Mouse (Mus musculus): ENCODE results near the gene Phactr1. TPM values are rescaled to one million over a fixed set of nuclear protein-coding genes. Genes with fewer than 3 reads are reported as not detected.

The Phactr1 gene
- total and polyA plus RNA-seq, 3 experiments, result not detected

GRCm38 (mm10) chr13:42725709-42726231 lies 45.3 kb downstream of the Phactr1 start:
- H3K79me2 ChIP-seq (ENCODE audit: control insufficient read depth, insufficient read depth, low read length, poor library complexity), result no peaks in the 10 kb centered on the region
- no peak overlapping the region for H3K4me3 ChIP-seq (ENCODE audit: control insufficient read depth in 1 of 2, insufficient read depth in 1 of 2, low read depth in 2 of 2, low read length in 2 of 2)
- no peaks in the 10 kb centered on the region for H3K27me3 ChIP-seq (ENCODE audit: control insufficient read depth in 1 of 2, insufficient read depth in 2 of 2, low read length in 2 of 2)
- no peaks in the 10 kb centered on the region for H3K36me3 ChIP-seq (ENCODE audit: control insufficient read depth in 1 of 2, insufficient read depth in 2 of 2, low read length in 2 of 2)
- H3K27ac ChIP-seq (ENCODE audit: control insufficient read depth, low read depth, low read length), result no peak overlapping the region
- no peak for DNase-seq (ENCODE audit: low read depth, low spot score)
- no peaks in the 10 kb centered on the region for H3K4me1 ChIP-seq (ENCODE audit: control insufficient read depth in 1 of 2, insufficient read depth in 2 of 2, low read length in 2 of 2)
- H3K9me3 ChIP-seq (replicated peaks; ENCODE audit: insufficient read depth, low read length), result no peaks in the 10 kb centered on the region
- H3K9ac ChIP-seq (ENCODE audit: control insufficient read depth, low read depth, low read length, poor library complexity, severe bottlenecking), result no peak overlapping the region
- no peak for TF ChIP-seq CHD1 (IDR thresholded peaks at IDR 0.05; ENCODE audit: low read depth, low read length)
- no peak for TF ChIP-seq BHLHE40 (IDR thresholded peaks at IDR 0.05; ENCODE audit: borderline replicate concordance, low read depth, low read length)
- TF ChIP-seq MYC (IDR thresholded peaks at IDR 0.05; ENCODE audit: low read depth, low read length), result no peak
- TF ChIP-seq ETS1 (IDR thresholded peaks at IDR 0.05; ENCODE audit: low read depth, low read length), result no peak
- no peak for TF ChIP-seq JUND (IDR thresholded peaks at IDR 0.05; ENCODE audit: low read depth, low read length)
- TF ChIP-seq MAX (IDR thresholded peaks at IDR 0.05; ENCODE audit: low read length), result no peak
- no peak for TF ChIP-seq UBTF (IDR thresholded peaks at IDR 0.05; ENCODE audit: borderline replicate concordance, insufficient read depth, low read depth, low read length)
- no peak for TF ChIP-seq ZNF384 (IDR thresholded peaks at IDR 0.05; ENCODE audit: low read depth, low read length)
- no peak for TF ChIP-seq RCOR1 (IDR thresholded peaks at IDR 0.05; ENCODE audit: low read depth, low read length)
- TF ChIP-seq SMC3 (IDR thresholded peaks at IDR 0.05; ENCODE audit: low read depth, low read length), result no peak
- no peak for TF ChIP-seq E2F4 (IDR thresholded peaks at IDR 0.05; ENCODE audit: borderline replicate concordance, low read depth, low read length)
- no peak for TF ChIP-seq NRF1 (IDR thresholded peaks at IDR 0.05; ENCODE audit: insufficient read depth, low read depth, low read length, poor library complexity, severe bottlenecking)
- no peak for TF ChIP-seq TAL1 (IDR thresholded peaks at IDR 0.05; ENCODE audit: low read length)
- no peak for TF ChIP-seq EP300 (IDR thresholded peaks at IDR 0.05; ENCODE audit: low read depth in 1 of 2, low read length in 2 of 2)
- no peak for TF ChIP-seq MYB (IDR thresholded peaks at IDR 0.05; ENCODE audit: low read depth, low read length)
- TF ChIP-seq MXI1 (IDR thresholded peaks at IDR 0.05; ENCODE audit: low read depth, low read length), result no peak
- no peak for TF ChIP-seq ZC3H11A (IDR thresholded peaks at IDR 0.05; ENCODE audit: low read depth, low read length)

- Histone ChIP-seq H3K79me2 (ENCODE audit: control insufficient read depth, insufficient read depth, low read length, poor library complexity) (no peaks in the 10 kb centered on the region), H3K9me3 (replicated peaks; ENCODE audit: insufficient read depth, low read length) (no peaks in the 10 kb centered on the region), H3K27ac (ENCODE audit: control insufficient read depth, low read depth, low read length) (no peak overlapping the region), H3K9ac (ENCODE audit: control insufficient read depth, low read depth, low read length, poor library complexity, severe bottlenecking) (no peak overlapping the region), H3K27me3 (ENCODE audit: control insufficient read depth in 1 of 2, insufficient read depth in 2 of 2, low read length in 2 of 2) (no peaks in the 10 kb centered on the region), H3K4me3 (ENCODE audit: control insufficient read depth in 1 of 2, insufficient read depth in 1 of 2, low read depth in 2 of 2, low read length in 2 of 2) (no peak overlapping the region), H3K36me3 (ENCODE audit: control insufficient read depth in 1 of 2, insufficient read depth in 2 of 2, low read length in 2 of 2) (no peaks in the 10 kb centered on the region), H3K4me1 (ENCODE audit: control insufficient read depth in 1 of 2, insufficient read depth in 2 of 2, low read length in 2 of 2) (no peaks in the 10 kb centered on the region)
- no peak for DNase-seq (ENCODE audit: low read depth, low spot score)
- TF ChIP-seq MAX (IDR thresholded peaks at IDR 0.05; ENCODE audit: low read length), result no peak
- TF ChIP-seq POLR2AphosphoS2 (IDR thresholded peaks at IDR 0.05; ENCODE audit: low read length), result no peak
- no peak for TF ChIP-seq KAT2A (conservative IDR thresholded peaks at IDR 0.05; ENCODE audit: low read depth, low read length)
- no peak for TF ChIP-seq MXI1 (IDR thresholded peaks at IDR 0.05; ENCODE audit: low read depth, low read length)
- no peak for TF ChIP-seq BHLHE40 (IDR thresholded peaks at IDR 0.05; ENCODE audit: borderline replicate concordance, low read depth, low read length)
- TF ChIP-seq CHD2 (IDR thresholded peaks at IDR 0.05; ENCODE audit: low read length), result no peak
- TF ChIP-seq CHD1 (IDR thresholded peaks at IDR 0.05; ENCODE audit: low read depth, low read length), result no peak
- TF ChIP-seq USF1 (IDR thresholded peaks at IDR 0.05; ENCODE audit: low read depth, low read length), result no peak
- TF ChIP-seq MAZ (IDR thresholded peaks at IDR 0.05; ENCODE audit: low read depth, low read length), result no peak
- TF ChIP-seq TCF12 (IDR thresholded peaks at IDR 0.05; ENCODE audit: low read depth, low read length), result no peak
- no peak for TF ChIP-seq ETS1 (IDR thresholded peaks at IDR 0.05; ENCODE audit: low read depth, low read length)
- no peak for TF ChIP-seq JUND (IDR thresholded peaks at IDR 0.05; ENCODE audit: low read depth, low read length)
- TF ChIP-seq MYB (IDR thresholded peaks at IDR 0.05; ENCODE audit: low read depth, low read length), result no peak
- TF ChIP-seq RAD21 (IDR thresholded peaks at IDR 0.05; ENCODE audit: low read depth, low read length), result no peak
- TF ChIP-seq GATA1 (IDR thresholded peaks at IDR 0.05; ENCODE audit: low read depth, low read length), result no peak
- no peak for TF ChIP-seq UBTF (IDR thresholded peaks at IDR 0.05; ENCODE audit: borderline replicate concordance, insufficient read depth, low read depth, low read length)
- no peak for TF ChIP-seq USF2 (IDR thresholded peaks at IDR 0.05; ENCODE audit: borderline replicate concordance in 1 of 2, insufficient read depth in 1 of 2, low read depth in 1 of 2, low read length in 2 of 2)
- no peak for TF ChIP-seq E2F4 (IDR thresholded peaks at IDR 0.05; ENCODE audit: borderline replicate concordance, low read depth, low read length)
- no peak for TF ChIP-seq NELFE (IDR thresholded peaks at IDR 0.05; ENCODE audit: low read depth, low read length)
These were observed 57.1 kb downstream of the Phactr1 start for GRCm38 (mm10) chr13:42737486-42737885.
